Mouse (Mus musculus) embryo, embryonic 11 days (tissue): ENCODE measurements around the gene Gm26620.

Experiments
- DNase-seq: peaks from one replicate; pipeline ENCODE4 v3.0.0-alpha.2; 2015

Gm26620 gene

GRCm38 (mm10) chr1:170912891-170913615, 28.2 kb downstream of the Gm26620 start, which contains the start of gene Fcrlb:
Gene Fcrlb, minus strand, starts transcription at chr1:170912941.
- no peak for DNase-seq

- no peak for DNase-seq
Measured at GRCm38 (mm10) chr1:170915657-170916056, 30.8 kb downstream of the Gm26620 start.

- no peak for DNase-seq
Measured at GRCm38 (mm10) chr1:170919308-170919707, 34.4 kb downstream of the Gm26620 start.

- DNase-seq: no peak
Measured at GRCm38 (mm10) chr1:170924485-170924884, 39.6 kb downstream of the Gm26620 start.

- DNase-seq: no peak
Measured at GRCm38 (mm10) chr1:170926941-170927340, 42.1 kb downstream of the Gm26620 start.

- no peak for DNase-seq
Measured at GRCm38 (mm10) chr1:170927378-170927777, 42.5 kb downstream of the Gm26620 start, which contains the start of gene Fcrla. Gene Fcrla, minus strand, starts transcription at chr1:170927583.

- DNase-seq: no peak
Measured at GRCm38 (mm10) chr1:170928467-170928866, 43.6 kb downstream of the Gm26620 start.

GRCm38 (mm10) chr1:170929245-170929644, 44.4 kb downstream of the Gm26620 start:
- DNase-seq: no peak

- DNase-seq: no peak
Measured at GRCm38 (mm10) chr1:170932043-170932442, 47.2 kb downstream of the Gm26620 start.

GRCm38 (mm10) chr1:170933386-170933920, 48.6 kb downstream of the Gm26620 start:
- no peak for DNase-seq

GRCm38 (mm10) chr1:170933940-170934339, 49.1 kb downstream of the Gm26620 start:
- DNase-seq: no peak

- DNase-seq: no peak
Measured at GRCm38 (mm10) chr1:170934383-170934782, 49.5 kb downstream of the Gm26620 start.
